Mouse (Mus musculus) lung, postnatal 36 days (tissue): ENCODE measurements around the gene Cxcr1.
"Not testable (repeated sequence)": the region's sequence is repeated elsewhere in the genome, so short reads cannot be mapped to it uniquely, and the experiment has no call there.

Experiments
- DNase-seq: peaks from one replicate; pipeline ENCODE4 v3.0.0; 2022; ENCODE audit warnings: mixed read lengths

The Cxcr1 gene

GRCm38 (mm10) chr1:74195961-74196360, 1.5 kb upstream of the Cxcr1 start:
- DNase-seq: peak; percentile 60

DNA sequence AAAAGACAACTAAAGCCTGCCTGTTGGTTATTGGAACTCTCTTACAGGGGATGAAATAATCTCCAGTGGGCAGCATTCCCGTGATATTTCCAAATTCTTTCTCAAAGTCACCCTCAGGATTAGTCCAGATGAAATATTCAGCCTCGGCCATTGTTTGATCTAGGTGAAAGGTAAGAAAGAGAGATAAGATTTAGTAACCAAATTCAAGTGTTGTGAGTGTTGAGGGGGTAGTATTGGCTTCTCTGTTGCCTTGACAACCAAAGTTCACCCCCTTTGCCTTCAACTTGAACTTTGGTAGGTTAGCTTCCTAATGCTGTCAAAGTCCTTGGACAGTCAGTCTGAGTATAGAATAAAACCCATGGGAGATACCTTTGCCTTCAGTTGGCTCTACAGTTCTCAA, 1.7 kb downstream of the Cxcr1 start:
- DNase-seq: no peak

GRCm38 (mm10) chr1:74190471-74190870, 4.0 kb downstream of the Cxcr1 start:
- DNase-seq: peak; percentile 53

DNA sequence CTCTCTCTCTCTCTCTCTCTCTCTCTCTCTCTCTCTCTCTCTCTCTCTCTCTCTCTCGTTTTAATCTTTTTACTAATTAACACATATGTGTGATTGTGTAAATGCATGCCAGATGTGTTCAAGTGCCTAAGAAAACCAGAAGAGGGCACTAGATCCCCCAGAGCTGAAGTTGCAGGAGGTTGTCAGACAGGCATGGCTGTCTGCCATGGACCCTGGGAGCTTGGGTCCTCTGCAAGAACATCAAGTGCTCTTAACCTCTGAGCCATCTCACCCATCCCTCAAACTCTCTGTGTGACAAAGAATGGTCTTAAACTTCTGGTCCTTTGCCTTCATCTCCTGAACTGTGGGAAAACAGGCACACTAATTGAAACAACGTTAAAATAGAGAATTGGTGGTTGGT, 11.4 kb downstream of the Cxcr1 start:
- no peak for DNase-seq

DNA sequence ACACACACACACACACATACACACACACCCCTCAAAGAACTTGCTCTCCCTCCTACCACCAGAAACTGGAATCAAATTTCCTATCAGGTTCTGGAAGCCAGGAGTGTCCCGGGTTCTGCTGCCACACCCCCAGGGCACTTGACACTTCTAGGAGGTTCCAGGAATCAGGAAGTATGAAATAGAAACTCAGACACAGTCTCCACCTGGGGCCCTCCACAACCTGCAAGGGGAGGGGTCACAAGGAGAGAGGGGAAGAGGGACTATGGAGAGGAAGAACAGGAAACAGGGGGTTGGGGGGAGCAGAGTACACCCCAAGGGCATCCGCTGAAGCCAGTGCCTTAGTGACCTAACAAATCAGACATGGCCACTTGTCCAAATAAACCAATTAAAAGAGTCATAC, 13.0 kb downstream of the Cxcr1 start:
- peak; percentile 30 for DNase-seq

GRCm38 (mm10) chr1:74179624-74180408, 14.6 kb downstream of the Cxcr1 start:
- DNase-seq: peak; percentile 37

GRCm38 (mm10) chr1:74178618-74179017, 15.8 kb downstream of the Cxcr1 start:
- DNase-seq: peak; percentile 30

GRCm38 (mm10) chr1:74175731-74176130, 18.7 kb downstream of the Cxcr1 start:
- DNase-seq: no peak

DNA sequence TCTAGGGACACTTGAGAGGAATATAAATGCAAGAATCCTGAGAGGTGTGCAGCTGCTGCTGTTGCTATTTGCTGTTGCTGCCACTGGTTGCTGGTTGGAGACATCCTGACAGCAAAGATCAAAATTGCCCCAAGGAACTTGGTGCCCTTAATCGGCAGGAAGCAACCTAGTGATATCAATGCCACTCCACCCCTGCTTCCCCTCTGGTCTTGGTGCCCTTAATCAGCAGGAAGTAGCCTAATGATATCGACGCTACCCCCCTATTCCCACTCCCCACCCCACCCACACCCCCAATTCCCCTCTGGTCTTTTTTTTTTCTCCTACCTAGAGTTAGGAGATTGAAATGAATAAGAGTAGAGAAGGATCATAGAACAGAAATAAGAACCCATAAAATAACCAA, 21.7 kb downstream of the Cxcr1 start:
- DNase-seq: no peak

GRCm38 (mm10) chr1:74169721-74170120, 24.7 kb downstream of the Cxcr1 start:
- DNase-seq: no peak

GRCm38 (mm10) chr1:74167136-74167535, 27.3 kb downstream of the Cxcr1 start:
- DNase-seq: no peak

DNA sequence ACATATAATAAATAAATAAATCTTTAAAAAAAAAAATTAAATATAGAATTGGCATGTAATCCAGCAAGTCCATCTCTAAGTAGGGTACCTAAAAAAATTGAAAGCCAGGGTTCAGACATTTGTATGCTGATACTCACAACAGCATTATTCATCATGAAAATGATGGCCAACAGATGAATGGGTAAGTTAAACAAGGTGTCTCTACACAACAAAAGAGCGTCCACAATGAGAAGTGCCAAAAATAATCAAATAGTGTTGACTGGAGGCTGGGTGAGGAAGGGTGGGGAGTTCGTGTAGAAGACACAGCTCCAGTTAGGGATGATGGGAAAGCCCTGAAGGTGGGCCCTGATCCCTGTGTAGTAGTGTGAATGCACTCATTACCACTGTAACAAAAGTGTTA, 34.4 kb downstream of the Cxcr1 start:
- DNase-seq: no peak

DNA sequence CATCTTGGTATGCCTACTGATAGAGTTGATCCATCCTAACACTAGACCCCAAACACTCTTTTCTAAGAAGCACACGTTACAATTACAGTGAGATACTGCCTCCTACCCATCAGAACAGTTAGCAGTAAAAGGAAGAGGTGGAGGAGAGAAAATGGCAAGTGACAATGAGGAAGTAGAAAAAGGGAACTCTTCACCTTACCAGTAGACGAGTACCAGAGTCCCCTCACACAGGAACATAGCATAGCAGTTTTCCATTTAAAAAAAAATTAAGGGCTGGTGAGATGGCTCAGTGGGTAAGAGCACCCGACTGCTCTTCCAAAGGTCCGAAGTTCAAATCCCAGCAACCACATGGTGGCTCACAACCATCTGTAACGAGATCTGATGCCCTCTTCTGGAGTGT, 34.8 kb downstream of the Cxcr1 start:
- not testable (repeated sequence) for DNase-seq

GRCm38 (mm10) chr1:74156381-74156910, 38.0 kb downstream of the Cxcr1 start:
- DNase-seq: no peak

DNA sequence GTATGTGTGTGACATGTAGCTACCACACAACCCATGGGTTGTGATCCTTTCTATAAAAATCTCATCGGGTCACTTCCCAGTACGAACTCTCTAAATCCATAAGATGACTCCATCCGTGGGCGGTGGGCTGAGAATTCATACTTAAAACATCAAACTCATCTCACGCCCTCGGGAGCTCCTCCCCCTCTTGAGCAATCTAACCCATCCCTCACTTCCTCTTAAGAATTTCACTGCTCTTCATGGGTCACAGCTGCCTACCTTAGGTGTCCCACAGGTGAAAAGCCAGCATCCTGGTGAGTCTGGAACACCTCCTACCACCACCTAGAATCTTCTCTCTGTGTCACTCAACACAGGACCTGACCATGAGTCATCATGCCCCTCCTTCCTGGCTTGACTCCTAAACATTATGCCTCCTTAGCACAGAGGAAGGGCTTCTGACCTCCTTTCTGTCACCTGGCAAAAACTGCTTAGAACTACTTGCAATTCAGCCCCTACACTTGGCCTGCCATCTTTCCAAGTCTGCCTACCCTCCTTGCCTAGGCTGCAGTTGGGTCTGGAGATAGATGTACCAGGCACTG, 38.9 kb downstream of the Cxcr1 start:
- peak; percentile 61 for DNase-seq

DNA sequence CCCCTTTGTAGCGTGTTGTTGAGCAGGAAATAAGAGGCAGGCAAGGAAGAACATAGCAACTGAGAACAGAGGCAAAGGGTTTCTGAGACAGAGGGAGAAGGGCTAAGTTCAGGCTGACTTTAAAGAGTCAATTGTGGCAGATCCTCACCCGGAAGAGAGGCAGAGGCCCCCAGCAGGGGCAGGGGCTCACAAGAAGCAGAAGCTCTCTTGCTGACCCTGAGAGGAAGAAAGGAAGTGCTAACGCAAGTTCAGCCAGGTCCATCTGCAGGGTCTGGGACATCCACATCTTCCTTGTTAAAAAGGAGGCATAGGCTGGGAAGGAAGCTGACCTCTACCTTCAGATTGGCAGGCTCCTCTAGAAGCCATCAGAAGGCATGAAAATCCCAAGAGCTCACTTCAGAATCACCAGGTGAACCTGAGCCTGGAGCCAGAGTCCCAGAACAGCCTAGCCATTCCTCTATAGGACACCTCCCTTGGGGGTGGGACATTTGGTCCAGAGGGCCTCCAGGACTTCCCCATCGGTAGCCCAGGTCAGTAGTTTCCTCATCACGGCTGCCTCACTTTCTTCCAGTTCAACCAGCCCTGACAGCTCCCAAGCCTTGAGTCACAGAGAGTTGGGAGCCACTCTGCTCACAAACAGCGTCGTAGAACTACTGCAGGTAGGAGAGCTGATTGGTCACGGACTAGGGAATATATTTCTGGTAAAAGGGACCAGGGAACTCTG, 40.8 kb downstream of the Cxcr1 start, which contains the start of gene Cxcr2:
Gene Cxcr2, plus strand, starts transcription at position 529 of the 724 bp plus-strand sequence.
- no peak for DNase-seq

GRCm38 (mm10) chr1:74151091-74151490, 43.3 kb downstream of the Cxcr1 start:
- no peak for DNase-seq

- DNase-seq: no peak
These were observed 44.3 kb downstream of the Cxcr1 start for GRCm38 (mm10) chr1:74150101-74150500.

DNA sequence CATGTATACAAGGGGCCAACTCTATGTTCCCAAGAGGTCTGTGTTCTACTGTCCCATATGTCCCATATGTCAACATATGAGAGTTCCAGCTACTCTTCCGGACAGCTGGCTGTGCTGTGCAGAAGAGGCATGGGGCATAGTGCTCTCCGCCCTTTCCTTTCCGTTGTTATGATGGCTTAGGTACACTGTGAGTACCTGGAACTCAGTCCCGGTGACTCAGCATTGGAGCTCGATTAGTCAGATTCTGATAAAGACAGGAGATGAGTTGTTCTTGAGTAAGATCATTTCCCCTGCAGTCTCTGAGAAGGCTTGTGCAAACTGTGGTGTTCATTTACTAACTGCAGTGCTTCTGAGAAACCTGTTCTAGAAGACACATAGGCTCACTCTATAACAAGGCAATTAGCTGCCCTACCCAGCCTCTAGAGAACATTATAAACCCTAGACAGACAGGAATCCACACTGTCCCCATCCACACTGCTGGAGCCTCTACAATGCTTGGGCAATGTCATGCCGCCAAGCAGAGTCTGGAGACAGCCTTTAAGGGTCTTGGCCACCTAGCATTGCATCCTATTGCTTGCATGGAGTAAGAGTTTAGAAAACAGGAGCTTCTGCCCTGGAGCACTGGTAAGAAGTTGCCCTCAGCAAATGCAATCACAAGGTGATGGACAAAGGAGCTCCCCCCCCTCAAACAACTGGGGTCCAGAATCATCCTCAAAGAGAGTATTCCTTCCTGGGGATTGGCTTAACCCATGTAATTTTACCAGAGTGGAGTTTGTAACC, 45.1 kb downstream of the Cxcr1 start:
- peak; percentile 11 for DNase-seq
